In the genomic region with DNA sequence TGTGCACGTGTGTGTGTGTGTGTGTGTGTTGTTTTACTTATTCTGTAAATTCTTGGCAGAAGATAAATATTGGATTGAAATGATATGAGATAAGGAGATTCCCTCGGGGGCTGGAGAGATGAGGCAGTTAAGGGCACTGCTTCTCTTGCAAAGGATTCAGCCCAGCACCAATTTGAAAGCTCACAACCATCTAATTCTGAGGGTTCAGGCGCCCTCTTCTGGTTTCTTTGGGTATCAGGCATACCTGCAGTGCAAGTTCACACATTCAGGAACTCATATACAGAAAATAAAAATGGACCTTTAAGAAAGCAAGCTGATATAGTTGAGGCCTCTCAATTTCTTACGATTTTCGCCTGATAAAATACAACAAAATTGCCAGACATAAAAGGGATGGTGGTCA, we compare ENCODE assay signal across 8 mouse cellular contexts. TPM values are rescaled to one million over a fixed set of nuclear protein-coding genes. Genes with fewer than 3 reads are reported as not detected.
DNase-seq lines count a peak whose midpoint lies in the region; ATAC-seq and TF ChIP-seq lines count a peak whose summit lies in the region.

No protein-coding gene starts in this region.

- ATAC-seq in CD4-positive, CD25-positive, alpha-beta regulatory T cell, adult 4 months = no peak
- no peak for ATAC-seq in limb, embryonic 11.5 days (ENCODE audit: insufficient number of reproducible peaks, low FRiP score, low TSS enrichment, low read depth)

- no peak for TF ChIP-seq POLR2A in spleen, adult 2 months (IDR thresholded peaks at IDR 0.05; ENCODE audit: low read depth, low read length)

- H3K4me3 ChIP-seq in spleen, adult 2 months (ENCODE audit: extremely low read depth, insufficient read depth, insufficient read length) = no peak overlapping the region
- no peak overlapping the region for H3K4me3 ChIP-seq in limb, embryonic 11.5 days (ENCODE audit: low read depth, low read length)

- no peak overlapping the region for H3K4me2 ChIP-seq in limb, embryonic 11.5 days (ENCODE audit: low read depth, severe bottlenecking)

- H3K27me3 ChIP-seq in spleen, adult 2 months (ENCODE audit: control insufficient read depth, insufficient read depth, low read length) = no peaks in the 10 kb centered on the region
- H3K27me3 ChIP-seq in limb, embryonic 11.5 days (ENCODE audit: control insufficient read depth, insufficient read depth, low read length) = no peaks in the 10 kb centered on the region

- peak; percentile 24; the same call in 1 of the 2 replicates for TF ChIP-seq CTCF in spleen, adult 2 months (IDR thresholded peaks at IDR 0.05; ENCODE audit: extremely low read depth, insufficient read depth, insufficient read length, insufficient replicate concordance)

- H3K9ac ChIP-seq in limb, embryonic 11.5 days (ENCODE audit: low read length) = no peak overlapping the region

- no peaks in the 10 kb centered on the region for H3K9me3 ChIP-seq in limb, embryonic 11.5 days (ENCODE audit: control insufficient read depth, low read length)

- H3K36me3 ChIP-seq in spleen, adult 2 months (ENCODE audit: control insufficient read depth, insufficient read depth, low read length) = no peaks in the 10 kb centered on the region
- H3K36me3 ChIP-seq in limb, embryonic 11.5 days (ENCODE audit: control insufficient read depth, insufficient read depth, low read length) = no peaks in the 10 kb centered on the region

- peak; percentile 57 for DNase-seq in CD4-positive, CD25-positive, alpha-beta regulatory T cell, adult 2 months (ENCODE audit: low read depth, low spot score)
- peak in 1 of 2 experiments; percentile 17 for DNase-seq in spleen, adult 2 months (ENCODE audit: low read depth in 1 of 2, low spot score in 2 of 2)
- DNase-seq in spleen, adult 12 weeks (ENCODE audit: low spot score) = no peak
- peak; percentile 83 for DNase-seq in embryo, embryonic 10.5 days (ENCODE audit: low spot score)
- DNase-seq in kidney, adult 8-10 months = peak; percentile 52 to 81
- DNase-seq in limb, embryonic 11.5 days (ENCODE audit: low spot score) = peak; percentile 80
- DNase-seq in right cerebral cortex, postnatal 25 days = peak; percentile 66

- WGBS in spleen, adult 2 months = 51% methylated on average over 5 of the region's 5 CpGs
- WGBS in limb, embryonic 11.5 days = 34% methylated on average over 5 of the region's 5 CpGs

- H3K4me1 ChIP-seq in spleen, adult 2 months (ENCODE audit: control insufficient read depth, insufficient read depth, insufficient read length) = no peaks in the 10 kb centered on the region
- H3K4me1 ChIP-seq in limb, embryonic 11.5 days (ENCODE audit: control insufficient read depth, insufficient read depth, low read length) = no peaks in the 10 kb centered on the region

- H3K27ac ChIP-seq in spleen, adult 2 months (ENCODE audit: insufficient read depth, low read length) = no peak overlapping the region
- H3K27ac ChIP-seq in limb, embryonic 11.5 days (replicated peaks; ENCODE audit: low read depth, low read length) = no peak overlapping the region

RNA-seq across cellular contexts. Expression of a gene that starts 10.7 kb away (rescaled TPM):
- not detected for polyA plus RNA-seq in CD4-positive, CD25-positive, alpha-beta regulatory T cell, adult 4 months (2017; shearing (Covaris generic))
- not detected in 2 replicates for polyA plus RNA-seq in spleen, adult 2 months (2012; rRNA removed)
- polyA plus RNA-seq in limb, embryonic 11.5 days (2014; fragmentation: Nextera tagmentation; extraction: Ambion mirVana) = not detected in 2 replicates

RNA-seq across cellular contexts. Expression of a gene that starts 22.1 kb away (rescaled TPM):
- not detected for polyA plus RNA-seq in CD4-positive, CD25-positive, alpha-beta regulatory T cell, adult 4 months (2017; shearing (Covaris generic))
- not detected in 2 replicates for polyA plus RNA-seq in spleen, adult 2 months (2012; rRNA removed)
- not detected in 2 replicates for polyA plus RNA-seq in limb, embryonic 11.5 days (2014; fragmentation: Nextera tagmentation; extraction: Ambion mirVana)

RNA-seq across cellular contexts. Expression of a gene that starts 22.1 kb away (rescaled TPM):
- not detected for polyA plus RNA-seq in CD4-positive, CD25-positive, alpha-beta regulatory T cell, adult 4 months (2017; shearing (Covaris generic))
- polyA plus RNA-seq in spleen, adult 2 months (2012; rRNA removed) = not detected in 2 replicates
- polyA plus RNA-seq in limb, embryonic 11.5 days (2014; fragmentation: Nextera tagmentation; extraction: Ambion mirVana) = not detected in 2 replicates

RNA-seq across cellular contexts. Expression of a gene that starts 40.3 kb away (rescaled TPM):
- polyA plus RNA-seq in CD4-positive, CD25-positive, alpha-beta regulatory T cell, adult 4 months (2017; shearing (Covaris generic)) = under 1 TPM in 1 of 2 experiments, not detected in 1; 0.31 TPM
- polyA plus RNA-seq in spleen, adult 2 months (2012; rRNA removed) = 0.08 TPM in 1 of 2 replicates, not detected in the other
- polyA plus RNA-seq in limb, embryonic 11.5 days (2014; fragmentation: Nextera tagmentation; extraction: Ambion mirVana) = not detected in 2 replicates

RNA-seq across cellular contexts. Expression of a gene that starts 46.9 kb away (rescaled TPM):
- not detected for polyA plus RNA-seq in CD4-positive, CD25-positive, alpha-beta regulatory T cell, adult 4 months (2017; shearing (Covaris generic))
- 0.04 TPM in 1 of 2 replicates, not detected in the other for polyA plus RNA-seq in spleen, adult 2 months (2012; rRNA removed)
- not detected in 2 replicates for polyA plus RNA-seq in limb, embryonic 11.5 days (2014; fragmentation: Nextera tagmentation; extraction: Ambion mirVana)
